Mouse (Mus musculus): ENCODE results near the gene Cyp27a1.

DNA sequence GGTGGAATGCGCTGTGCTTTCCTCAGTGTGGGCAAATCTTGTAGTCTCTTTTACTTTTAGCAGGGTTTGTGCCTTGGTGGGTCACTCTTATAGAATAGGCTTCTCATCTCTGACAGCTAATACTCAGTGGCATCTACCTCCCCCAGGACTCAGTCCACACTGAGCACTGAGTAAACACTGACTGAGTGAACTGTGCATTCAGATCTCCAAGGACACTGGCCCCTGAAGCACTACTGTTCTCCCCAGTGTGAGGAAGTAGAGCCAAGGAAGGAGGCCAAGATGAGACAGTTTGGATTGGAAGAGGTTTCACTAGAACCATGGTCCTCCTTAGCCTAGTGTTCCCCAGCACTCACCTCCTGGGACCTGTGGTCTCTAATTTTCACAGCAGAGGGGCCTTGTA, 15.0 kb upstream of the Cyp27a1 start:
- TF ChIP-seq CTCF (IDR thresholded peaks at IDR 0.05) (no peak), EP300 (IDR thresholded peaks at IDR 0.05) (no peak)
